Mouse (Mus musculus) neural tube, embryonic 15.5 days (tissue): ENCODE results near the gene Tsga10ip. TPM values are rescaled to one million over a fixed set of nuclear protein-coding genes. Genes with fewer than 3 reads are reported as not detected.

Experiments used
- ATAC-seq: fragments of 200-750 bp; cut with Nextera tagmentation; 2 replicates; pipeline ENCODE4 v1.8.0; 2017; ENCODE audit warnings: mild to moderate bottlenecking, moderate TSS enrichment, moderate library complexity; ENCODE audit not compliant: low FRiP score
- H3K27ac ChIP-seq: fragments of 300-500 bp; sonication (generic); replicated peaks from 2 replicates; pipeline ENCODE4 v1.5.1; 2015; ENCODE audit warnings: mild to moderate bottlenecking, inconsistent platforms
- H3K27me3 ChIP-seq: fragments of 300-500 bp; sonication (generic); replicated peaks from 2 replicates; pipeline ENCODE4 v1.6.1; 2015; ENCODE audit warnings: inconsistent platforms
- H3K36me3 ChIP-seq: fragments of 300-500 bp; sonication (generic); 2 replicates; pipeline ENCODE4 v1.6.1; 2015; ENCODE audit warnings: inconsistent platforms
- H3K4me1 ChIP-seq: fragments of 300-500 bp; sonication (generic); 2 replicates; pipeline ENCODE4 v1.6.1; 2015; ENCODE audit warnings: inconsistent platforms
- H3K4me2 ChIP-seq: fragments of 300-500 bp; sonication (generic); 2 replicates; pipeline ENCODE4 v1.6.1; 2015; ENCODE audit warnings: inconsistent platforms, mild to moderate bottlenecking, moderate library complexity
- H3K4me3 ChIP-seq: fragments of 300-500 bp; sonication (generic); replicated peaks from 2 replicates; pipeline ENCODE4 v1.5.1; 2015; ENCODE audit warnings: mild to moderate bottlenecking, inconsistent platforms
- H3K9ac ChIP-seq: fragments of 300-500 bp; sonication (generic); replicated peaks from 2 replicates; pipeline ENCODE4 v1.6.1; 2015; ENCODE audit warnings: mild to moderate bottlenecking, inconsistent platforms
- H3K9me3 ChIP-seq: fragments of 300-500 bp; sonication (generic); replicated peaks from 2 replicates; pipeline ENCODE4 v1.6.1; 2016; ENCODE audit warnings: inconsistent platforms
- WGBS: fragments of 180-500 bp; shearing (Covaris S2); methylation state at CpG from one replicate; pipeline ENCODE4 v1.1.7; 2015; ENCODE audit warnings: mixed read lengths; 5-methylcytosine and 5-hydroxymethylcytosine counted together
- polyA plus RNA-seq: library from polyadenylated mRNA; unstranded; fragments of >200 nt; fragmentation: Nextera tagmentation; extraction: Ambion mirVana; gene quantifications from 2 replicates; pipeline ENCODE4 v1.2.1, GENCODE M21; 2015

The Tsga10ip gene
- polyA plus RNA-seq, 1 experiment from 2014 or later, result not detected

- no peak overlapping the region for H3K4me2 ChIP-seq
- H3K9me3 ChIP-seq, result no peaks in the 10 kb centered on the region
- peaks cover 26% of the 10 kb centered on the region for H3K4me1 ChIP-seq
- WGBS, result 73% methylated on average over 4 of the region's 4 CpGs
- no peak for ATAC-seq
- no peak overlapping the region for H3K27ac ChIP-seq
- no peaks in the 10 kb centered on the region; the same call in 1 of the 2 replicates for H3K27me3 ChIP-seq
- no peak overlapping the region for H3K4me3 ChIP-seq
- no peak overlapping the region; the same call in 1 of the 2 replicates for H3K9ac ChIP-seq
- H3K36me3 ChIP-seq, result peaks cover 7% of the 10 kb centered on the region
Measured at GRCm38 (mm10) chr19:5431911-5432464, 29.7 kb upstream of the Tsga10ip start.

- H3K27me3 ChIP-seq, result no peaks in the 10 kb centered on the region
Measured at GRCm38 (mm10) chr19:5430408-5430807, 28.1 kb upstream of the Tsga10ip start.

GRCm38 (mm10) chr19:5429806-5430205 is 27.5 kb upstream of the Tsga10ip start:
- 77% methylated on average over 8 of the region's 8 CpGs for WGBS
- no peak overlapping the region for H3K27ac ChIP-seq
- no peaks in the 10 kb centered on the region for H3K9me3 ChIP-seq
- H3K36me3 ChIP-seq, result peaks cover 15% of the 10 kb centered on the region
- ATAC-seq, result no peak
- no peak overlapping the region for H3K4me3 ChIP-seq
- no peak overlapping the region for H3K9ac ChIP-seq
- H3K4me1 ChIP-seq, result peaks cover 41% of the 10 kb centered on the region
- H3K27me3 ChIP-seq, result no peaks in the 10 kb centered on the region
- H3K4me2 ChIP-seq, result no peak overlapping the region

More at GRCm38 (mm10) chr19:5430408-5430807, 28.1 kb upstream of the Tsga10ip start:
- Histone ChIP-seq H3K9me3 (no peaks in the 10 kb centered on the region), H3K4me3 (no peak overlapping the region), H3K4me2 (no peak overlapping the region), H3K4me1 (peaks cover 41% of the 10 kb centered on the region), H3K36me3 (peaks cover 15% of the 10 kb centered on the region), H3K9ac (no peak overlapping the region), H3K27ac (no peak overlapping the region)
- WGBS, result 75% methylated on average over 1 of the region's 1 CpGs
- no peak for ATAC-seq

GRCm38 (mm10) chr19:5429219-5429618 is 26.9 kb upstream of the Tsga10ip start:
- Histone ChIP-seq H3K27ac (no peak overlapping the region), H3K36me3 (peaks cover 15% of the 10 kb centered on the region), H3K4me1 (peaks cover 41% of the 10 kb centered on the region), H3K4me3 (no peak overlapping the region), H3K27me3 (no peaks in the 10 kb centered on the region), H3K4me2 (no peak overlapping the region), H3K9ac (no peak overlapping the region), H3K9me3 (no peaks in the 10 kb centered on the region)
- no peak for ATAC-seq
- 92% methylated on average over 4 of the region's 4 CpGs for WGBS

GRCm38 (mm10) chr19:5428083-5428482 is 25.8 kb upstream of the Tsga10ip start:
- WGBS, result 88% methylated on average over 2 of the region's 2 CpGs
- Histone ChIP-seq H3K36me3 (peaks cover 15% of the 10 kb centered on the region), H3K9me3 (no peaks in the 10 kb centered on the region), H3K9ac (no peak overlapping the region), H3K4me2 (no peak overlapping the region), H3K27ac (no peak overlapping the region), H3K27me3 (no peaks in the 10 kb centered on the region), H3K4me3 (no peak overlapping the region), H3K4me1 (peaks cover 40% of the 10 kb centered on the region)
- ATAC-seq, result no peak

- Histone ChIP-seq H3K9ac (no peak overlapping the region), H3K9me3 (no peaks in the 10 kb centered on the region), H3K27me3 (no peaks in the 10 kb centered on the region), H3K4me2 (peak overlapping the region; percentile 90), H3K36me3 (peaks cover 25% of the 10 kb centered on the region), H3K4me3 (peak overlapping the region; percentile 88), H3K27ac (no peak overlapping the region), H3K4me1 (peaks cover 49% of the 10 kb centered on the region)
- WGBS, result 93% methylated on average over 13 of the region's 13 CpGs
- ATAC-seq, result no peak
Measured at GRCm38 (mm10) chr19:5426640-5427290, 24.4 kb upstream of the Tsga10ip start.

GRCm38 (mm10) chr19:5425906-5426565 is 23.7 kb upstream of the Tsga10ip start:
- Histone ChIP-seq H3K27ac (peak overlapping the region; percentile 95), H3K27me3 (no peaks in the 10 kb centered on the region), H3K9ac (peak overlapping the region; percentile 93), H3K4me3 (peak overlapping the region; percentile 88), H3K4me1 (peaks cover 53% of the 10 kb centered on the region), H3K36me3 (peaks cover 32% of the 10 kb centered on the region), H3K9me3 (no peaks in the 10 kb centered on the region), H3K4me2 (peak overlapping the region; percentile 90)
- ATAC-seq, result no peak
- 90% methylated on average over 18 of the region's 18 CpGs for WGBS

- Histone ChIP-seq H3K27ac (peak within 1 kb of the TSS; percentile 95), H3K4me2 (peak within 1 kb of the TSS; percentile 90), H3K27me3 (no peaks in the 10 kb centered on the region), H3K4me3 (peak within 1 kb of the TSS; percentile 88), H3K36me3 (peaks cover 41% of the 10 kb centered on the region), H3K9ac (peak within 1 kb of the TSS; percentile 93), H3K4me1 (peaks cover 53% of the 10 kb centered on the region), H3K9me3 (no peaks in the 10 kb centered on the region)
- under 1% methylated on average over 75 of the region's 87 CpGs for WGBS
- peak; percentile 94 for ATAC-seq
Measured at GRCm38 (mm10) chr19:5424782-5425741, 22.7 kb upstream of the Tsga10ip start, which contains the start of the genes Drap1 and AI837181. Drap1 (minus strand) TSS chr19:5424979. AI837181 (plus strand) TSS chr19:5425144.

- H3K27ac ChIP-seq, result peak overlapping the region; percentile 95
- H3K9ac ChIP-seq, result peak overlapping the region; percentile 89
- no peaks in the 10 kb centered on the region for H3K9me3 ChIP-seq
- H3K4me3 ChIP-seq, result peak overlapping the region; percentile 88
- ATAC-seq, result peak; percentile 66
- H3K4me1 ChIP-seq, result peaks cover 53% of the 10 kb centered on the region
- H3K4me2 ChIP-seq, result peak overlapping the region; percentile 90
- H3K36me3 ChIP-seq, result peaks cover 46% of the 10 kb centered on the region
- no peaks in the 10 kb centered on the region for H3K27me3 ChIP-seq
- under 1% methylated on average over 39 of the region's 48 CpGs for WGBS
Measured at GRCm38 (mm10) chr19:5424092-5424781, 21.9 kb upstream of the Tsga10ip start.

- Histone ChIP-seq H3K4me1 (peaks cover 53% of the 10 kb centered on the region), H3K9ac (peak overlapping the region; percentile 89), H3K4me2 (peak overlapping the region; percentile 90), H3K27ac (peak overlapping the region; percentile 95), H3K4me3 (peak overlapping the region; percentile 88), H3K36me3 (peaks cover 46% of the 10 kb centered on the region), H3K27me3 (no peaks in the 10 kb centered on the region), H3K9me3 (no peaks in the 10 kb centered on the region)
- ATAC-seq, result no peak
- 67% methylated on average over 12 of the region's 12 CpGs for WGBS
Measured at GRCm38 (mm10) chr19:5423561-5423960, 21.2 kb upstream of the Tsga10ip start.
